Mouse (Mus musculus) left cerebral cortex, postnatal 36 days (tissue): ENCODE measurements at regions not wholly inside any gene's neighbourhood (a gene's known extent, or its start where the extent isn't known, plus 50 kb on each side); places are given as distances from the start of the nearest gene placed in this dataset.

ENCODE experiments used
- DNase-seq, 2 experiments: peaks; one replicate each; pipeline ENCODE4 v3.0.0; 2021 to 2022; ENCODE audit warnings: low spot score in 2 of 2, mixed read lengths in 1 of 2
- intact Hi-C: fragments of 180-260 bp; cut with DNase I; formaldehyde crosslinking; loops from one replicate; pipeline ENCODE4 v1.15.1; 2025

- intact Hi-C loops: no loop called here
- no peak for DNase-seq
Observed at GRCm38 (mm10) chr4:55734331-55734730, 202.1 kb upstream of the Klf4 start.

- DNase-seq: no peak
- intact Hi-C loops: no loop called here
Observed at GRCm38 (mm10) chr4:55733223-55733622, 201.0 kb upstream of the Klf4 start.

GRCm38 (mm10) chr4:55732006-55732405 lies 199.7 kb upstream of the Klf4 start:
- DNase-seq: peak; percentile 68 to 74
- intact Hi-C loops: no loop called here

GRCm38 (mm10) chr4:55730266-55730665 lies 198.0 kb upstream of the Klf4 start:
- no peak for DNase-seq
- intact Hi-C loops: no loop called here

GRCm38 (mm10) chr4:55727178-55727577 lies 194.9 kb upstream of the Klf4 start:
- DNase-seq: no peak
- intact Hi-C loops: no loop called here

GRCm38 (mm10) chr4:55726081-55726480 lies 193.8 kb upstream of the Klf4 start:
- intact Hi-C loops: no loop called here
- DNase-seq: no peak

GRCm38 (mm10) chr4:55724286-55724685 lies 192.0 kb upstream of the Klf4 start:
- intact Hi-C loops: no loop called here

GRCm38 (mm10) chr4:55723124-55723523 lies 190.9 kb upstream of the Klf4 start:
- no peak for DNase-seq
- intact Hi-C loops: no loop called here

More at GRCm38 (mm10) chr4:55724286-55724685, 192.0 kb upstream of the Klf4 start:
- no peak for DNase-seq

GRCm38 (mm10) chr4:55722388-55722787 lies 190.1 kb upstream of the Klf4 start:
- intact Hi-C loops: no loop called here
- no peak for DNase-seq

GRCm38 (mm10) chr4:55721834-55722233 lies 189.6 kb upstream of the Klf4 start:
- intact Hi-C loops: no loop called here
- DNase-seq: no peak

GRCm38 (mm10) chr4:55718438-55718837 lies 186.2 kb upstream of the Klf4 start:
- intact Hi-C loops: no loop called here
- no peak for DNase-seq

GRCm38 (mm10) chr4:55716161-55716651 lies 183.9 kb upstream of the Klf4 start:
- intact Hi-C loops: no loop called here
- no peak for DNase-seq

GRCm38 (mm10) chr4:55711500-55712341 lies 179.5 kb upstream of the Klf4 start:
- intact Hi-C loops: no loop called here

GRCm38 (mm10) chr4:55710476-55710875 lies 178.2 kb upstream of the Klf4 start:
- DNase-seq: no peak
- intact Hi-C loops: no loop called here

More at GRCm38 (mm10) chr4:55711500-55712341, 179.5 kb upstream of the Klf4 start:
- DNase-seq: no peak

- intact Hi-C loops: no loop called here
- no peak for DNase-seq
Observed at GRCm38 (mm10) chr4:55708808-55709207, 176.5 kb upstream of the Klf4 start.

- DNase-seq: peak; percentile 41 to 58
- intact Hi-C loops: no loop called here
Observed at GRCm38 (mm10) chr4:55707916-55708315, 175.7 kb upstream of the Klf4 start.

- no peak for DNase-seq
- intact Hi-C loops: no loop called here
Observed at GRCm38 (mm10) chr4:55704921-55705320, 172.7 kb upstream of the Klf4 start.

GRCm38 (mm10) chr4:55703346-55703916 lies 171.2 kb upstream of the Klf4 start:
- DNase-seq: no peak
- intact Hi-C loops: no loop called here

GRCm38 (mm10) chr4:55701334-55701733 lies 169.1 kb upstream of the Klf4 start:
- intact Hi-C loops: no loop called here
- DNase-seq: no peak

GRCm38 (mm10) chr4:55699917-55700316 lies 167.7 kb upstream of the Klf4 start:
- DNase-seq: no peak
- intact Hi-C loops: no loop called here

GRCm38 (mm10) chr4:55699161-55699560 lies 166.9 kb upstream of the Klf4 start:
- intact Hi-C loops: no loop called here

More at GRCm38 (mm10) chr4:55699161-55699560, 166.9 kb upstream of the Klf4 start:
- DNase-seq: no peak
